Comparison of ENCODE assay signal across 9 mouse cellular contexts in genomic region chr2:146220591-146221075, GRCm38 (mm10). TPM values are rescaled to one million over a fixed set of nuclear protein-coding genes. Genes with fewer than 3 reads are reported as not detected.
DNase-seq lines count a peak whose midpoint lies in the region; ATAC-seq lines count a peak whose summit lies in the region.
"Had no signal": no experiment of that assay in that cellular context is flagged by ENCODE, and none has a peak within 500 bp of the region (broad histone marks: within the 10 kb centered on the region; RNA-seq: fewer than 3 reads in every experiment).

No protein-coding gene starts in this region.

- H3K27ac ChIP-seq in limb, embryonic 13.5 days: no peak overlapping the region

- peak overlapping the region; percentile 98 for H3K4me2 ChIP-seq in limb, embryonic 13.5 days (replicated peaks)

- no peak overlapping the region for H3K9ac ChIP-seq in limb, embryonic 13.5 days

- peak overlapping the region; percentile 56 for H3K4me3 ChIP-seq in limb, embryonic 13.5 days
- H3K4me3 ChIP-seq: erythroblast, embryonic 14.5 days had no signal

- DNase-seq in cerebellum, postnatal 10 days: peak; percentile 84 to 90
- no peak for DNase-seq in cerebellum, adult 11 months
- DNase-seq in testis, postnatal 14 days (ENCODE audit: low spot score): peak; percentile 9
- DNase-seq in testis, postnatal 10 days (ENCODE audit: low spot score): no peak
- peak; percentile 39 for DNase-seq in right cerebral cortex, postnatal 4 days
- DNase-seq in natural killer cell, adult 2 months (ENCODE audit: low spot score in 2 of 2): no peak
- no peak for DNase-seq in lung, postnatal 14 days

- ATAC-seq in limb, embryonic 13.5 days (ENCODE audit: low FRiP score, low read depth): no peak

- H3K27me3 ChIP-seq in limb, embryonic 13.5 days: peaks cover 94% of the 10 kb centered on the region

- no peaks in the 10 kb centered on the region for H3K36me3 ChIP-seq in limb, embryonic 13.5 days

- 0% methylated on average over 24 of the region's 24 CpGs for WGBS in limb, embryonic 13.5 days

- H3K9me3 ChIP-seq in limb, embryonic 13.5 days: no peaks in the 10 kb centered on the region

- peaks cover 40% of the 10 kb centered on the region for H3K4me1 ChIP-seq in limb, embryonic 13.5 days

RNA-seq across cellular contexts. Expression of gene Insm1, which starts 1.1 kb away (rescaled TPM):
- 0.10 TPM in 1 of 2 replicates, not detected in the other for polyA plus RNA-seq in limb, embryonic 13.5 days (2015; fragmentation: Nextera tagmentation; extraction: Ambion mirVana)
- polyA plus RNA-seq: erythroblast, embryonic 14.5 days had no signal

Comparison
In these comparisons a context has a peak if more than half of its experiments do, and no peak if none do; other contexts are left out.
1. DNase-seq: peak in cerebellum, postnatal 10 days (2 of 2), testis, postnatal 14 days (single experiment) and right cerebral cortex, postnatal 4 days (single experiment); none in cerebellum, adult 11 months (single experiment), testis, postnatal 10 days (single experiment), natural killer cell, adult 2 months (0 of 2) and lung, postnatal 14 days (single experiment).